Mouse (Mus musculus): Measurements from ENCODE around the gene Aph1a. TPM values are rescaled to one million over a fixed set of nuclear protein-coding genes. Genes with fewer than 3 reads are reported as not detected.
"Not testable (repeated sequence)": the region's sequence is repeated elsewhere in the genome, so short reads cannot be mapped to it uniquely, and the experiment has no call there.

Gene Aph1a
- polyA plus RNA-seq, 1 experiment = 44.3 TPM

DNA sequence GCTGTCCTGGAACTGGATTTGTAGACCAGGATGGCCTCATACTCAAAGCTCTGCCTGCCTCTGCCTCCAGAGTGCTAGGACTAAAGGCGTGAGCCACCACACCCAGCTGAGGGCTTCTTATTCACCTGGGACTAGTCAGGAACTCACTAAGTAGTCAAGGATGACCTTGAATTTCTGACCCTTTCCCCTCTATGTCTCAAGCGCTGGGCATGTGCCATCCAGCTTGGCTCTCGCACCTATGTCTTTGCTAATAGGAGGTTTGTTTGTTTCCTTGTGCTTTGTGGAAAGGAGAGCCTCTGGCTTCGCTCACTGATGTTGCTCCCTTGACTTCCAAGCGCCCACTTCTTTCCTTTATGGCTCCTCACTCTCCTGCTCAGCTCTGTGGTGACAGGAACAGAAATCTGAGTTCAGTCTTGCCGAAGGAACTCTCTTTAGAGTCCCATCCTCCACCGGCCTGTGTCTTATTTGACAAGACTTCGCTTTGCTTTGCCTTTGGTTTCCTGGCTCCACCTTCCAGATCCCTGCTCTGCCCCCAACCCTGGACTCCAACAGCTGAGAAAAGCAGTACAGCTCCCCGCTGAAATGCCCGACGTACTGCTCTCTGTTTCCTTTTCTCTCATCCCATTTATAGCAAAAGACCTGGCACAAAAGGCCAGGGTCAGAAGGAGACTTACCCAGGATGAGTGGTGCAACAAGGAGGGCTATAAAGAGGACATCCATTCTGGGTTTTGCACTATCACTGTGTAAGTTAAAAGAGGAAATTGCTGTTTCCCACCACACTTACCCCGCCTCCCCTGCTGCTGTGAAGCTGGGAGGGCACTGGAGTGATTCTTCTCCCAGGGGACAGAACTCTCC, 2.3 kb upstream of the Aph1a start, which contains the start of gene BC028528:
TSS of gene BC028528 (minus strand) at position 795 of the 855 bp plus-strand sequence.
- Histone ChIP-seq H3K4me1 (ENCODE audit: control insufficient read depth, insufficient read depth, low read length) (peaks cover 11% of the 10 kb centered on the region), H3K27ac (ENCODE audit: insufficient read depth, low read length) (peak within 1 kb of the TSS; percentile 96), H3K4me3 (ENCODE audit: low read depth, low read length) (peak within 1 kb of the TSS; percentile 57), H3K9ac (ENCODE audit: low read depth, poor library complexity, severe bottlenecking) (peak within 1 kb of the TSS; percentile 52), H3K9me3 (replicated peaks; ENCODE audit: control insufficient read depth, insufficient read depth, low read length, poor library complexity, severe bottlenecking) (no peaks in the 10 kb centered on the region), H3K36me3 (ENCODE audit: control insufficient read depth, insufficient read depth, low read length, poor library complexity, severe bottlenecking) (no peaks in the 10 kb centered on the region), H3K27me3 (ENCODE audit: control insufficient read depth, insufficient read depth, low read length, poor library complexity, severe bottlenecking) (no peaks in the 10 kb centered on the region)
- TF ChIP-seq EP300 (IDR thresholded peaks at IDR 0.05; ENCODE audit: insufficient read depth, low read depth, low read length) = no peak
- no peak for TF ChIP-seq CTCF (IDR thresholded peaks at IDR 0.05; ENCODE audit: low read depth, low read length)
- TF ChIP-seq POLR2A (IDR thresholded peaks at IDR 0.05; ENCODE audit: insufficient read depth, low read length) = no peak

GRCm38 (mm10) chr3:95892066-95893052, 1.4 kb upstream of the Aph1a start:
- Histone ChIP-seq H3K36me3 (ENCODE audit: control insufficient read depth, insufficient read depth, low read length, poor library complexity, severe bottlenecking) (no peaks in the 10 kb centered on the region; the same call in 1 of the 2 replicates), H3K4me1 (ENCODE audit: control insufficient read depth, insufficient read depth, low read length) (peaks cover 11% of the 10 kb centered on the region), H3K27ac (ENCODE audit: insufficient read depth, low read length) (peak overlapping the region; percentile 96), H3K4me3 (ENCODE audit: low read depth, low read length) (peak overlapping the region; percentile 57), H3K9me3 (replicated peaks; ENCODE audit: control insufficient read depth, insufficient read depth, low read length, poor library complexity, severe bottlenecking) (no peaks in the 10 kb centered on the region), H3K9ac (ENCODE audit: low read depth, poor library complexity, severe bottlenecking) (peak overlapping the region; percentile 52), H3K27me3 (ENCODE audit: control insufficient read depth, insufficient read depth, low read length, poor library complexity, severe bottlenecking) (no peaks in the 10 kb centered on the region)
- TF ChIP-seq EP300 (IDR thresholded peaks at IDR 0.05; ENCODE audit: insufficient read depth, low read depth, low read length) (0 out of 2 replicates have a peak, but pooled peaks have one; percentile 24), POLR2A (IDR thresholded peaks at IDR 0.05; ENCODE audit: insufficient read depth, low read length) (no peak)

DNA sequence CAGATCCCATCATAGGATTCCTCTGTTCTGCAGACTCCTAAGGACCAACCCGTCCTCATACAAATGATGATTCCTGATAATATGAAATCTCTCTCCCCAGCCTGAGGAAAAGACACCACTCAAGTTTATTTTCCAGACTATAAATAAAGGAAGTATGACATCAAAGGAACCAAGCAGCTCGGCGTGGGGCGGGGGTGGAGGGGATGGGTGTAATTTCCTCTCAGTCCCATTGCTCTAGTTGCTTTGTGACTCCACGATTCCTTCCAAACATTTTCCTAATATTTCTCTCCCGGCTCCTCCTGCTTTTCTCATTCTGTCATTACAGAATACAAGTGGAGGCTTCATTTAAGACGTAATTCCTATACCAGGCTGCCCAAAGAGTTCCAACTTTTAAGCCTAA, 643 bp upstream of the Aph1a start:
- peaks cover 11% of the 10 kb centered on the region for H3K4me1 ChIP-seq (ENCODE audit: control insufficient read depth, insufficient read depth, low read length)
- no peaks in the 10 kb centered on the region for H3K27me3 ChIP-seq (ENCODE audit: control insufficient read depth, insufficient read depth, low read length, poor library complexity, severe bottlenecking)
- H3K9me3 ChIP-seq (replicated peaks; ENCODE audit: control insufficient read depth, insufficient read depth, low read length, poor library complexity, severe bottlenecking) = no peaks in the 10 kb centered on the region
- no peaks in the 10 kb centered on the region; the same call in 1 of the 2 replicates for H3K36me3 ChIP-seq (ENCODE audit: control insufficient read depth, insufficient read depth, low read length, poor library complexity, severe bottlenecking)
- peak overlapping the region; percentile 45; the same call in 1 of the 2 replicates for H3K27ac ChIP-seq (ENCODE audit: insufficient read depth, low read length)
- H3K4me3 ChIP-seq (ENCODE audit: low read depth, low read length) = no peak overlapping the region
- TF ChIP-seq POLR2A (IDR thresholded peaks at IDR 0.05; ENCODE audit: insufficient read depth, low read length) = no peak
- no peak for TF ChIP-seq CTCF (IDR thresholded peaks at IDR 0.05; ENCODE audit: low read depth, low read length)
- TF ChIP-seq EP300 (IDR thresholded peaks at IDR 0.05; ENCODE audit: insufficient read depth, low read depth, low read length) = no peak
- H3K9ac ChIP-seq (ENCODE audit: low read depth, poor library complexity, severe bottlenecking) = peak overlapping the region; percentile 51; the same call in 1 of the 2 replicates

- Histone ChIP-seq H3K27me3 (ENCODE audit: control insufficient read depth, insufficient read depth, low read length, poor library complexity, severe bottlenecking) (no peaks in the 10 kb centered on the region), H3K9ac (ENCODE audit: low read depth, poor library complexity, severe bottlenecking) (peak overlapping the region; percentile 97), H3K4me1 (ENCODE audit: control insufficient read depth, insufficient read depth, low read length) (peaks cover 11% of the 10 kb centered on the region), H3K36me3 (ENCODE audit: control insufficient read depth, insufficient read depth, low read length, poor library complexity, severe bottlenecking) (no peaks in the 10 kb centered on the region; the same call in 1 of the 2 replicates), H3K9me3 (replicated peaks; ENCODE audit: control insufficient read depth, insufficient read depth, low read length, poor library complexity, severe bottlenecking) (no peaks in the 10 kb centered on the region), H3K4me3 (ENCODE audit: low read depth, low read length) (peak overlapping the region; percentile 66), H3K27ac (ENCODE audit: insufficient read depth, low read length) (no peak overlapping the region)
- TF ChIP-seq POLR2A (IDR thresholded peaks at IDR 0.05; ENCODE audit: insufficient read depth, low read length) (no peak), CTCF (IDR thresholded peaks at IDR 0.05; ENCODE audit: low read depth, low read length) (no peak), EP300 (IDR thresholded peaks at IDR 0.05; ENCODE audit: insufficient read depth, low read depth, low read length) (no peak)
Measured at GRCm38 (mm10) chr3:95894317-95895160, 770 bp downstream of the Aph1a start.

DNA sequence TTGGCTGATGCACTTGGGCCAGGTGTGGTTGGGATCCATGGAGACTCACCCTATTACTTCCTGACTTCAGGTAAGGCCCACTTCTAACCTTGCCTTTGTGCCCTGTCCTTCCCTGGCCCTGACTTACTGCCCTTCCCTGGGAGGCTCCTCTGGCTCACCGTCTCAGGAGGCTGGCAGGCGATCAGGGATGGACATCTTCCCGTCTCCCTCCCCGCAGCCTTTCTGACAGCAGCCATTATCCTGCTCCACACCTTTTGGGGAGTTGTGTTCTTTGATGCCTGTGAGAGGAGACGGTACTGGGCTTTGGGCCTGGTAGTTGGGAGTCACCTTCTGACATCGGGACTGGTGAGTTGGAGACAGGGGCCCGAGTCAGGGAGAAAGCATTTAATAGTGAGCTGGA, 1.7 kb downstream of the Aph1a start:
- not testable (repeated sequence) for H3K4me3 ChIP-seq (ENCODE audit: low read depth, low read length); H3K4me1 ChIP-seq (ENCODE audit: control insufficient read depth, insufficient read depth, low read length); H3K27ac ChIP-seq (ENCODE audit: insufficient read depth, low read length); H3K27me3 ChIP-seq (ENCODE audit: control insufficient read depth, insufficient read depth, low read length, poor library complexity, severe bottlenecking); H3K9ac ChIP-seq (ENCODE audit: low read depth, poor library complexity, severe bottlenecking); H3K36me3 ChIP-seq (ENCODE audit: control insufficient read depth, insufficient read depth, low read length, poor library complexity, severe bottlenecking); H3K9me3 ChIP-seq (replicated peaks; ENCODE audit: control insufficient read depth, insufficient read depth, low read length, poor library complexity, severe bottlenecking)
